Mouse (Mus musculus): ENCODE data around the gene Col4a4.

GRCm38 (mm10) chr1:82407786-82408185, 178.9 kb downstream of the Col4a4 start:
- TF ChIP-seq POLR2A (IDR thresholded peaks at IDR 0.05; ENCODE audit: low read depth, low read length) = no peak
- no peak for TF ChIP-seq CTCF (IDR thresholded peaks at IDR 0.05; ENCODE audit: extremely low read depth, insufficient read length, insufficient replicate concordance, low read depth, low read length)

Data from small intestine, adult 2 months (tissue).